Mouse (Mus musculus) G1E (cell line): ENCODE data around the gene Mrps16. TPM values are rescaled to one million over a fixed set of nuclear protein-coding genes. Genes with fewer than 3 reads are reported as not detected.

Experiments
- ATAC-seq: 2 replicates; pipeline ENCODE4 v1.8.0; 2016; ENCODE audit warnings: mild to moderate bottlenecking; ENCODE audit not compliant: insufficient number of reproducible peaks, poor library complexity, low FRiP score, severe bottlenecking; ENCODE audit errors: extremely low read depth
- DNase-seq: peaks from one replicate; pipeline ENCODE4 v3.0.0; 2012; ENCODE audit warnings: low spot score
- H3K27me3 ChIP-seq: 2 replicates; pipeline ENCODE4 v1.6.1; 2012; ENCODE audit warnings: mild to moderate bottlenecking, low read length, inconsistent platforms; ENCODE audit not compliant: insufficient read depth
- H3K36me3 ChIP-seq: replicated peaks from 2 replicates; pipeline ENCODE3; 2012; ENCODE audit warnings: mild to moderate bottlenecking, inconsistent platforms
- H3K4me1 ChIP-seq: 2 replicates; pipeline ENCODE4 v1.6.1; 2012; ENCODE audit warnings: low read depth, low read length, inconsistent platforms, mixed read lengths; ENCODE audit not compliant: insufficient read depth
- H3K4me3 ChIP-seq: 2 replicates; pipeline ENCODE4 v1.5.1; 2012; ENCODE audit warnings: low read depth, mild to moderate bottlenecking, inconsistent platforms, low read length, moderate library complexity, mixed read lengths
- H3K9me3 ChIP-seq: replicated peaks from 2 replicates; pipeline ENCODE4 v1.6.1; 2012; ENCODE audit warnings: inconsistent platforms
- CTCF ChIP-seq: IDR thresholded peaks from 2 replicates; pipeline ENCODE4 v1.5.1; 2012; ENCODE audit warnings: low read depth, low read length, inconsistent platforms, mixed read lengths
- GATA1 ChIP-seq: IDR thresholded peaks from 2 replicates; pipeline ENCODE4 v1.6.1; 2012; ENCODE audit warnings: borderline replicate concordance, low read length, inconsistent platforms, mixed read lengths
- GATA2 ChIP-seq: IDR thresholded peaks from 2 replicates; pipeline ENCODE4 v1.6.1; 2012; ENCODE audit warnings: low read depth, low read length, inconsistent platforms, borderline replicate concordance
- POLR2AphosphoS5 ChIP-seq: IDR thresholded peaks from 2 replicates; pipeline ENCODE4 v1.6.1; 2012; ENCODE audit warnings: low read depth, low read length, inconsistent platforms; ENCODE audit not compliant: insufficient replicate concordance
- TAL1 ChIP-seq: conservative IDR thresholded peaks from 2 replicates; pipeline ENCODE4 v1.6.1; 2012; ENCODE audit warnings: low read depth, low read length, inconsistent platforms, mixed read lengths
- polyA plus RNA-seq: library from polyadenylated mRNA; stranded (reverse); fragments of >175 nt; gene quantifications from 2 replicates; pipeline ENCODE4 v1.2.3, GENCODE M21; 2012
- total RNA-seq, 2 experiments: library from RNA; stranded (forward) in 1 of 2; stranded (reverse) in 1 of 2; fragments of 200-1000 nt in 1 of 2; fragments of >200 nt in 1 of 2; fragmentation: Nextera tagmentation in 1 of 2; gene quantifications; 2 replicates each; pipeline ENCODE4 v1.2.3; 2014 to 2017

Mrps16 gene
- total and polyA plus RNA-seq, 3 experiments: 23.9 to 73.6 (median 28.6) TPM

DNA sequence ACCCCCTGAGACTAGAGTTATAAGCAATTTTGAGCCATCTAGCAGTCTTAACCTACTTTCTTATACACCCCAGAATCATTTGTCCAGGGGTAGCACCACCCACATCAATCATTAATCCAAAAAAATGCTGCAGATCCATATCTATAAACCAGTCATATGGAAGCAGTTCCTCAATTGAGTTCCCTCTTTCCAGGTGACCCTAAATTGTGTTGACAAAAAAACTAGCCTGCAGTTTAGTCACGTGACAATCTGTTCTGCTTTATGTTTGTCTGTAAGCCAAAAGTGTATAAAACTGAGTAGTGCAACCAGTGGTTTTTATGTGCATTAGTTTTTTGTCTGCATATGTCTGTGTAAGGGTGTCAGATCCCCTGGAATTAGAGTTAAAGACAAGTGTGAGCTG, 21.6 kb downstream of the Mrps16 start:
- Histone ChIP-seq H3K27me3 (no peaks in the 10 kb centered on the region), H3K36me3 (peaks cover 65% of the 10 kb centered on the region)

DNA sequence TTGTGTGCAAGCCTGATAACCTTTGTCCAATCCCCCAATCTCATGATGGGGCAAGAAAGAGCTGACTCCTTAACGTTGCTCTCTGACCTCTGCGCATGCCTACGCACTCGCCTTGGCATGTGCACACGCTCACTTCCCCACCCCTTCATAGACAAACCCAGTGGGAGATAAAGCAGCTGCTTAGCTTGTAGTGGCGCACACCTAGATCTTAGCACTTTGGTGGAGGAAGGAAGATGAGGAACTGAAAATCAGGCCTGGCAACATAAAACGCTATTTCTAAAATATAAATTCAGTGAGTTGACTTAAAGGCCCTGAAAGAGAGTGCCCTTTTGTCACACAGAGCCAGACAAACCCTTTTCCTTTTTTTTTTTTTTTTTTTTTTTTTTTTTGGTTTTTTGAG, 22.6 kb downstream of the Mrps16 start:
- H3K4me1 ChIP-seq: peaks cover 6% of the 10 kb centered on the region; the same call in 1 of the 2 replicates
- H3K9me3 ChIP-seq: no peaks in the 10 kb centered on the region
- TF ChIP-seq GATA1 (no peak), TAL1 (no peak), POLR2AphosphoS5 (no peak), GATA2 (no peak), CTCF (no peak)
- no peak for ATAC-seq
- H3K27me3 ChIP-seq: no peaks in the 10 kb centered on the region
- H3K36me3 ChIP-seq: peaks cover 64% of the 10 kb centered on the region
- DNase-seq: no peak
- no peak overlapping the region for H3K4me3 ChIP-seq

More for the DNA sequence above, 21.6 kb downstream of the Mrps16 start:
- no peak for TF ChIP-seq POLR2AphosphoS5
- no peak for TF ChIP-seq GATA2
- no peak for TF ChIP-seq GATA1
- no peak for TF ChIP-seq CTCF
- Histone ChIP-seq H3K4me1 (peaks cover 6% of the 10 kb centered on the region; the same call in 1 of the 2 replicates), H3K4me3 (no peak overlapping the region), H3K9me3 (no peaks in the 10 kb centered on the region)
- ATAC-seq (no peak), DNase-seq (no peak)

DNA sequence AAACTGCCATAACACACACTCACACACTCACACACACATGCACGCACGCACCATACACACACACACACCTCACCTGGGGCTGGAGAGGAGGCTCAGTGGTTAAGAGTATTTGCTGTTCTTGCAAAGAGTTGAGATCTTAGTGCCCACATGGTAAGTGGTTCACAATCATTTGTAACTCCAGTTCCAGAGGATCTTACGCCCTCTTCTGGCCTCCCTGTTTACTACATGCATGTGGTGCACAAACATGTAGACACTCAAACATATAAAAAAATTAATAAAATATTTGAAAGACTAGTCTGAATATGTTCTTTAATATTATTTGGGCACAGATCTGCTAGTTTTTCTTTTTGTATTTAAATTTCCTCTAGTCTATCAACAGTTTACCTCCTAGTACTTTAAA, 25.2 kb downstream of the Mrps16 start:
- DNase-seq: no peak
- H3K27me3 ChIP-seq: no peaks in the 10 kb centered on the region
- ATAC-seq: no peak
- no peak overlapping the region for H3K4me3 ChIP-seq
- no peaks in the 10 kb centered on the region for H3K9me3 ChIP-seq
- H3K36me3 ChIP-seq: peaks cover 64% of the 10 kb centered on the region
- TF ChIP-seq GATA2: no peak
- no peak for TF ChIP-seq POLR2AphosphoS5
- TF ChIP-seq GATA1: no peak
- TF ChIP-seq CTCF: no peak
- TF ChIP-seq TAL1: no peak
- peaks cover 6% of the 10 kb centered on the region; the same call in 1 of the 2 replicates for H3K4me1 ChIP-seq

DNA sequence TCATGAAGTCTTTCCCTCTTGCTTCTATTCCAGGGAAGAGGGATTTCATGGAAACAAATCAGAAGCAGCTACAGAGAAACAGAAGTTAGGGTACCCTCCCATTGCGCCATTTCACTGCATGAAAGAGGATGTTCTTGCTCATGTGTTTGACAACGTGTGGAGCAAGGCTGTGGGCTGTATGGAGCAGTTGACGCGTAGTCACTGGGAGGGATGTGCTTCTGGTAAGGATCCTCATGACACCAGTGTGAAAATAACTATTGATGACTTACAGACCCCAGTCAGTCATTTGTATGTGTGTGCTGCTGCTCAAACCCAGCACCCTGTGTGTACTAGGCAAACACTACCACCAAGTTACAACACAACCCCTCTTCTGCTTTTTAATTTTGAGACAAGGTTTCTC, 30.2 kb downstream of the Mrps16 start:
- ATAC-seq: no peak
- no peak overlapping the region for H3K4me3 ChIP-seq
- H3K4me1 ChIP-seq: no peaks in the 10 kb centered on the region
- H3K27me3 ChIP-seq: no peaks in the 10 kb centered on the region
- no peaks in the 10 kb centered on the region for H3K9me3 ChIP-seq
- no peak for DNase-seq
- no peak for TF ChIP-seq GATA1
- TF ChIP-seq POLR2AphosphoS5: no peak
- TF ChIP-seq CTCF: no peak
- TF ChIP-seq GATA2: no peak
- TF ChIP-seq TAL1: no peak
- H3K36me3 ChIP-seq: peaks cover 73% of the 10 kb centered on the region

DNA sequence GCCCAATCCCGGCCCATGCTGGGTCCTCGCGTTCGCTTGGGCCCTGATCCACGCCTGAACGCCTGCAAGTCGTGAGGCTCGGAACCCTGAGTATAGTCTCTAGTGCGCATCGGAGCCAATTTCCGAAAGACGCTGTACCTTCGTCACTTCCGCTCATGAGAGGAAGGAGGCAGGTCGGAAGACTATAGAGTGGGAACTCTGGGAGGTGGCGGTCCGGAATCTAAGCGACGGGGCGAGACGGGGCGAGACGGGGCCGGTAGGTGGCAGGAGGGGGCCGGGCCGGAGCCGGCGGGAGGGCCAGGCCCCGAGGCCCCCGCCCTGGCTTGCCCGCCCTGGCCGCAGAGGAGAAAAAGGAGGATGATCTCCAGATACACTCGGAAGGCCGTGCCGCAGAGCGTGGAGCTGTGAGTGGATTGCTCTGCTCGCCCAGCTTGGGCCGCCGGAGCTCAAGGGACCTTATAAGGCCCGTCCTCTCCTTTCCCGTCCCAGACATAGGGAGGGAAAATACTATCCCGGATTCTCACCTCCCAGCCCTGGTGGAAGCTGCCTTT, 45.4 kb downstream of the Mrps16 start, which contains the start of the genes Ecd and Fam149b:
Gene Ecd (minus strand): TSS at position 131 of the 551 bp plus-strand sequence.
Gene Fam149b (plus strand): TSS at position 172 of the 551 bp plus-strand sequence.
- H3K4me3 ChIP-seq: peak within 1 kb of the TSS; percentile 80
- peaks cover 3% of the 10 kb centered on the region; the same call in 1 of the 2 replicates for H3K9me3 ChIP-seq
- TF ChIP-seq POLR2AphosphoS5 (no peak), GATA2 (no peak), GATA1 (no peak), CTCF (no peak), TAL1 (no peak)
- peaks cover 24% of the 10 kb centered on the region for H3K4me1 ChIP-seq
- peak; percentile 81 for DNase-seq
- ATAC-seq: peak; percentile 99
- no peaks in the 10 kb centered on the region for H3K27me3 ChIP-seq
- H3K36me3 ChIP-seq: peaks cover 50% of the 10 kb centered on the region

GRCm38 (mm10) chr14:20347441-20347990, 45.9 kb downstream of the Mrps16 start:
- DNase-seq (peak; percentile 19), ATAC-seq (no peak)
- no peaks in the 10 kb centered on the region for H3K27me3 ChIP-seq
- peaks cover 24% of the 10 kb centered on the region for H3K4me1 ChIP-seq
- TF ChIP-seq GATA1 (no peak), POLR2AphosphoS5 (no peak), GATA2 (no peak), TAL1 (no peak), CTCF (no peak)
- H3K4me3 ChIP-seq: peak overlapping the region; percentile 80
- H3K9me3 ChIP-seq: no peaks in the 10 kb centered on the region
- peaks cover 50% of the 10 kb centered on the region for H3K36me3 ChIP-seq
